Mouse (Mus musculus): ENCODE data around the gene Bnc2. TPM values are rescaled to one million over a fixed set of nuclear protein-coding genes. Genes with fewer than 3 reads are reported as not detected.

Bnc2 gene
- polyA plus RNA-seq, 1 experiment, result 0.73 TPM

GRCm38 (mm10) chr4:84523211-84523610, 151.9 kb downstream of the Bnc2 start:
- TF ChIP-seq CTCF (IDR thresholded peaks at IDR 0.05; ENCODE audit: extremely low read depth, insufficient read depth, low read length) (no peak), POLR2A (IDR thresholded peaks at IDR 0.05; ENCODE audit: extremely low read depth, insufficient read depth, low read length) (no peak)
- Histone ChIP-seq H3K4me1 (ENCODE audit: control insufficient read depth, insufficient read depth, low read length) (no peaks in the 10 kb centered on the region), H3K27ac (ENCODE audit: insufficient read depth, low read length) (no peak overlapping the region), H3K4me3 (ENCODE audit: insufficient read depth, low read length) (no peak overlapping the region)

- no peak overlapping the region for H3K4me3 ChIP-seq (ENCODE audit: insufficient read depth, low read length)
- TF ChIP-seq CTCF (IDR thresholded peaks at IDR 0.05; ENCODE audit: extremely low read depth, insufficient read depth, low read length) (no peak), POLR2A (IDR thresholded peaks at IDR 0.05; ENCODE audit: extremely low read depth, insufficient read depth, low read length) (no peak)
Observed at GRCm38 (mm10) chr4:84521562-84521961, 153.5 kb downstream of the Bnc2 start.

GRCm38 (mm10) chr4:84510466-84510865, 164.6 kb downstream of the Bnc2 start:
- Histone ChIP-seq H3K4me3 (ENCODE audit: insufficient read depth, low read length) (no peak overlapping the region), H3K4me1 (ENCODE audit: control insufficient read depth, insufficient read depth, low read length) (no peaks in the 10 kb centered on the region), H3K27ac (ENCODE audit: insufficient read depth, low read length) (no peak overlapping the region)
- no peak for TF ChIP-seq POLR2A (IDR thresholded peaks at IDR 0.05; ENCODE audit: extremely low read depth, insufficient read depth, low read length)
- TF ChIP-seq CTCF (IDR thresholded peaks at IDR 0.05; ENCODE audit: extremely low read depth, insufficient read depth, low read length), result no peak

More at GRCm38 (mm10) chr4:84521562-84521961, 153.5 kb downstream of the Bnc2 start:
- Histone ChIP-seq H3K4me1 (ENCODE audit: control insufficient read depth, insufficient read depth, low read length) (no peaks in the 10 kb centered on the region), H3K27ac (ENCODE audit: insufficient read depth, low read length) (no peak overlapping the region)

DNA sequence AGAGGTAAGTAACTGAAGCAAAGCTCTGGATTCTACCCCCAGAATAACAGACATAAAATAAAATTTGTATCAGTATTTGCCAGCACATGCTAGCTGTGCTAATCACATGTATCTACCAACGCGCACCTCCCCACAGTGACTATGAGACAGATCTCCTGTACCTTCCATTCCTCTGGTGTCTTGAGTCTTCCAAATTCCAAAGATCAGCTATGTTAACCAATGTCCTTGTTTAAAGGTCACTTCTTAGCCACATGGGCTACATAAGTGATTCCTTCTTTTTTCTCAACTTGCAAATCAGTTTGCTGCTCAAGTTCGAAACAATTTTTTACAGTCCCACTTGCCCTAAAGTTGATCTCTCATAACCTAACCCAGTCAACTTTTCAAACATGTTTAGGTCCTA, 167.5 kb downstream of the Bnc2 start:
- no peaks in the 10 kb centered on the region for H3K4me1 ChIP-seq (ENCODE audit: control insufficient read depth, insufficient read depth, low read length)
- no peak overlapping the region for H3K27ac ChIP-seq (ENCODE audit: insufficient read depth, low read length)
- no peak overlapping the region for H3K4me3 ChIP-seq (ENCODE audit: insufficient read depth, low read length)
- TF ChIP-seq POLR2A (IDR thresholded peaks at IDR 0.05; ENCODE audit: extremely low read depth, insufficient read depth, low read length) (no peak), CTCF (IDR thresholded peaks at IDR 0.05; ENCODE audit: extremely low read depth, insufficient read depth, low read length) (no peak)

DNA sequence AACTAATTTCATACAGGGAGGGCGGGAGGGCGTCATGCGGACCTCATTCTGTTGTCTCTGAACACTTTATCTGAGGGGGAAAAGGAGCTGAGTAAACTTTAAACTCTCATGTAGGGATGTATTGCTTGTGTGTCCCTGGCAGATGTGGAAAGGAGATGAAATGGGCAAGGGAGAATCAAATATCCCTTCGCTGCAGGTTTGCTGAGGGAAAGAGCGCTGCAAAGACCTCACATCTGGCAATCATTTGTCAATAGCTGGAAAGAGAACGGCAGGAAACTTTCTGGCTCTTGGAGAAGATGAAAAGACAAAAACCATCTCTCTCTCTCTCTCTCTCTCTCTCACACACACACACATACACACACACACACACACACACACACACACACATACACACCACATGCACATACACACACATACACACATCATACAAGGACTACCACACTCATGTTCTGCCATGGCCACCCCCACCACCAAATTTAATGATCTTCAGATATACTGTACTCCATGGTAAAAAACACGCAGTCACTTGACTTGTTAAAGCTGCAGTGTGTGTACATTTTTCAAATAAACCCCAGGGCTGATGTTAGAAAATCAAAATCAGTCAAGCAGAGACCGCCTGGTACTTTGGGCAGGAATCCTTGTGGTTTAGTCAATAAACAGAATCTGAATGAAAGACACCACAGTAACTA, 172.3 kb downstream of the Bnc2 start:
- no peak overlapping the region for H3K27ac ChIP-seq (ENCODE audit: insufficient read depth, low read length)
- H3K4me3 ChIP-seq (ENCODE audit: insufficient read depth, low read length), result no peak overlapping the region
- H3K4me1 ChIP-seq (ENCODE audit: control insufficient read depth, insufficient read depth, low read length), result no peaks in the 10 kb centered on the region
- no peak for TF ChIP-seq POLR2A (IDR thresholded peaks at IDR 0.05; ENCODE audit: extremely low read depth, insufficient read depth, low read length)
- no peak for TF ChIP-seq CTCF (IDR thresholded peaks at IDR 0.05; ENCODE audit: extremely low read depth, insufficient read depth, low read length)

GRCm38 (mm10) chr4:84500796-84501349, 174.2 kb downstream of the Bnc2 start:
- TF ChIP-seq CTCF (IDR thresholded peaks at IDR 0.05; ENCODE audit: extremely low read depth, insufficient read depth, low read length), result no peak
- TF ChIP-seq POLR2A (IDR thresholded peaks at IDR 0.05; ENCODE audit: extremely low read depth, insufficient read depth, low read length), result no peak
- Histone ChIP-seq H3K4me3 (ENCODE audit: insufficient read depth, low read length) (no peak overlapping the region), H3K27ac (ENCODE audit: insufficient read depth, low read length) (no peak overlapping the region), H3K4me1 (ENCODE audit: control insufficient read depth, insufficient read depth, low read length) (no peaks in the 10 kb centered on the region)

- Histone ChIP-seq H3K4me3 (ENCODE audit: insufficient read depth, low read length) (no peak overlapping the region), H3K27ac (ENCODE audit: insufficient read depth, low read length) (no peak overlapping the region), H3K4me1 (ENCODE audit: control insufficient read depth, insufficient read depth, low read length) (no peaks in the 10 kb centered on the region)
- TF ChIP-seq CTCF (IDR thresholded peaks at IDR 0.05; ENCODE audit: extremely low read depth, insufficient read depth, low read length) (no peak), POLR2A (IDR thresholded peaks at IDR 0.05; ENCODE audit: extremely low read depth, insufficient read depth, low read length) (no peak)
Observed at GRCm38 (mm10) chr4:84500259-84500658, 174.8 kb downstream of the Bnc2 start.

- H3K4me3 ChIP-seq (ENCODE audit: insufficient read depth, low read length), result no peak overlapping the region
- TF ChIP-seq POLR2A (IDR thresholded peaks at IDR 0.05; ENCODE audit: extremely low read depth, insufficient read depth, low read length), result no peak
- no peak for TF ChIP-seq CTCF (IDR thresholded peaks at IDR 0.05; ENCODE audit: extremely low read depth, insufficient read depth, low read length)
- H3K4me1 ChIP-seq (ENCODE audit: control insufficient read depth, insufficient read depth, low read length), result no peaks in the 10 kb centered on the region
- H3K27ac ChIP-seq (ENCODE audit: insufficient read depth, low read length), result no peak overlapping the region
Observed at GRCm38 (mm10) chr4:84498469-84498868, 176.6 kb downstream of the Bnc2 start.

DNA sequence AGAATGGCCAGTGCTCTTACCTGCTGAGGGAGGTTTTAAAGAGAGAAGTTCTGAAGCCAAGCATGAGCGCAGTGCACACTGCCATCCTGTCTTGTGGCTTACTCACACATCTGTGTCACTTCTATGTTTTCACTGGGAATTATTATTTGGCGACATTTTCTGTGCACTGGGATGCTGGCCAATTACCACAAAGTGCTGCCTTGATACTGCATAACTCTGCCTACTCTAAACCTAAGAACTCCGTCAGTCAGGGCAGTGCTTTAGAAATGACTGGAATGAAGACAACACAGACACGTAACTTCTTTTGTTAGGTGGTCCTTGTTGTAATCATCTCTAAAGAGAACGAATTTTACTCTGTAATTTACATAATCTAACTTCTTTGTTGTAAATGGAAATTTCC, 186.8 kb downstream of the Bnc2 start:
- no peaks in the 10 kb centered on the region for H3K4me1 ChIP-seq (ENCODE audit: control insufficient read depth, insufficient read depth, low read length)
- H3K4me3 ChIP-seq (ENCODE audit: insufficient read depth, low read length), result no peak overlapping the region
- no peak for TF ChIP-seq CTCF (IDR thresholded peaks at IDR 0.05; ENCODE audit: extremely low read depth, insufficient read depth, low read length)
- no peak for TF ChIP-seq POLR2A (IDR thresholded peaks at IDR 0.05; ENCODE audit: extremely low read depth, insufficient read depth, low read length)
- no peak overlapping the region for H3K27ac ChIP-seq (ENCODE audit: insufficient read depth, low read length)

DNA sequence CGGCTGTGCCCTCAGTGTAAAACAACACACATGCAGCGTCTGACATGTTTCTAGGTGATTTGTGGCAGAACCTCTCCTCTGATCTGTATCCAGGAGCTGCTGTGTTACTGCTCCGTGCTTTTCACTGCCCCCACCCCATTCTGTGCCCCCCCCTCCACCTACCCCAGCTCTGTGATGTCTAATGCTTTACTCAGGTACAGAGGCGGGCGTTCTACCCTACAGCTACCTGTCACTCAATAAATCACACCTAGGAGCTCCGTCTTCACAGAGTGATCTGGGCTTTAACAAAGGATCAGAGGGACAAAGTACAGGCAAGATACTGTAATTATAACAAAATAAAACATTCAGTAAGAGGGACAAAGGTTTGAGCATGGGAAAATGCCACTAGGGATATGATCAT, 192.4 kb downstream of the Bnc2 start:
- no peak overlapping the region for H3K4me3 ChIP-seq (ENCODE audit: insufficient read depth, low read length)
- H3K4me1 ChIP-seq (ENCODE audit: control insufficient read depth, insufficient read depth, low read length), result no peaks in the 10 kb centered on the region
- no peak overlapping the region for H3K27ac ChIP-seq (ENCODE audit: insufficient read depth, low read length)
- TF ChIP-seq POLR2A (IDR thresholded peaks at IDR 0.05; ENCODE audit: extremely low read depth, insufficient read depth, low read length) (no peak), CTCF (IDR thresholded peaks at IDR 0.05; ENCODE audit: extremely low read depth, insufficient read depth, low read length) (no peak)
